Mouse (Mus musculus) kidney, postnatal 4 days (tissue): ENCODE measurements around the gene Tnfsf12.

ENCODE experiments used
- DNase-seq, 2 experiments: peaks; one replicate each; pipeline ENCODE4 v3.0.0; 2021; ENCODE audit warnings: mixed read lengths in 2 of 2

The Tnfsf12 gene

DNA sequence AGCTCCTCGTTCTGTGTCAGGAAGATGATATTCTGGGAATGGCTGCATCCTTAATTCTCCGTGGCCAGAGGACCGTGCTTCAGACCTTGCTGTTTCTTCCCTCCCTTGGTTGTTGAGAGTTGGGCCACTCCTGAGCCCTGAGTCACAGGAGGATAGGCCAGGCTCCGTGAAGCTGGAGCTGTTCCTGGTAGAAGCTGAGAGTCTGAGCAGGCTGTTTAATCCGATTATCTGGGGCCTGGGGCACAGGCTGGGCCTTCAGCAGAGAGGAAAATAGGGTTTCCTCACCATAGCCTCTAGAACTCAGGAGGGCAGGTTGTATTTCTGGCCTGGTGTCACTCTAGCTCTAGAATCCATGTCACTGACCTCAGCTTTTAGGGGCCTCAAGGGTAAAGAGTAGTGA lies 42.2 kb downstream of the Tnfsf12 start:
- no peak for DNase-seq

DNA sequence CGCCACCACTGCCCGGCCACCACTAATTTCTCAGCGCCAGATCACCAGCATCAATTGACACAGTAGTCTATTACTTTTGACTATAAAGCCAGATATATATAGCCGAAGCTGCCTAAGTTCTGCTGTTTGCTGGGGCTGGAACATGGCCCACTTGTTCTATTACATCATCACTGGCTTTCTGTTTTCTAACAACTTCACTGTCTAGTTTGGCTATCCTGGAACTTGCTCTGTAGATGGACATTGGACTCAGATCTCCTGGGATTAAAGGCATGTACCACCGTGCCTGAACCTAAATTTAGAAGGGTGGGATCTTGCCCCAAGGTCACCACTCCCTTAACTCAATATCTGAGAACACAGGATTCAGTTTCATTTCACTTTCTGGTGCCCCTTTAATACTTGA lies 49.8 kb downstream of the Tnfsf12 start:
- no peak for DNase-seq
